Mouse (Mus musculus) midbrain, embryonic 10.5 days (tissue): ENCODE measurements around the gene Speer4e. TPM values are rescaled to one million over a fixed set of nuclear protein-coding genes. Genes with fewer than 3 reads are reported as not detected.
"Not testable (repeated sequence)": the region's sequence is repeated elsewhere in the genome, so short reads cannot be mapped to it uniquely, and the experiment has no call there.

Experiments
- DNase-seq: peaks from one replicate; pipeline ENCODE4 v3.0.0-alpha.2; 2017; ENCODE audit warnings: low spot score
- H3K27ac ChIP-seq: fragments of 300-500 bp; sonication (generic); replicated peaks from 2 replicates; pipeline ENCODE4 v1.5.1; 2016; ENCODE audit warnings: mild to moderate bottlenecking
- H3K27me3 ChIP-seq: fragments of 300-500 bp; sonication (generic); 2 replicates; pipeline ENCODE4 v1.6.1; 2016; ENCODE audit warnings: low read depth, mild to moderate bottlenecking; ENCODE audit not compliant: poor library complexity, severe bottlenecking
- H3K36me3 ChIP-seq: fragments of 300-500 bp; sonication (generic); 2 replicates; pipeline ENCODE4 v1.6.1; 2016; ENCODE audit warnings: mild to moderate bottlenecking, moderate library complexity
- H3K4me1 ChIP-seq: fragments of 300-500 bp; sonication (generic); 2 replicates; pipeline ENCODE4 v1.6.1; 2016
- H3K4me3 ChIP-seq: fragments of 300-500 bp; sonication (generic); 2 replicates; pipeline ENCODE4 v1.5.1; 2016; ENCODE audit warnings: mild to moderate bottlenecking, moderate library complexity
- H3K9me3 ChIP-seq: fragments of 300-500 bp; sonication (generic); replicated peaks from 2 replicates; pipeline ENCODE4 v1.6.1; 2016; ENCODE audit warnings: mild to moderate bottlenecking
- WGBS: fragments of 180-500 bp; shearing (Covaris S2); methylation state at CpG from one replicate; pipeline ENCODE4 v1.1.7; 2016; 5-methylcytosine and 5-hydroxymethylcytosine counted together
- polyA plus RNA-seq: library from polyadenylated mRNA; unstranded; fragments of >200 nt; fragmentation: Nextera tagmentation; extraction: Ambion mirVana; gene quantifications from 2 replicates; pipeline ENCODE4 v1.2.1, GENCODE M21; 2016

The Speer4e gene
- not detected in 2 replicates for polyA plus RNA-seq

GRCm38 (mm10) chr5:14938329-14938728 lies at the start of gene Speer4e:
TSS of gene Speer4e (minus strand) at chr5:14938429.
- not testable (repeated sequence) for H3K4me1 ChIP-seq, H3K36me3 ChIP-seq, H3K27me3 ChIP-seq, H3K4me3 ChIP-seq, DNase-seq, H3K27ac ChIP-seq
- peaks cover 27% of the 10 kb centered on the region for H3K9me3 ChIP-seq
- 57% methylated on average over 1 of the region's 1 CpGs for WGBS

GRCm38 (mm10) chr5:14986649-14987387 lies 48.6 kb upstream of the Speer4e start:
- not testable (repeated sequence) for H3K27ac ChIP-seq, H3K36me3 ChIP-seq, H3K4me1 ChIP-seq, H3K27me3 ChIP-seq, DNase-seq, H3K4me3 ChIP-seq
- WGBS: 45% methylated on average over 6 of the region's 6 CpGs
- H3K9me3 ChIP-seq: peaks cover 29% of the 10 kb centered on the region

- H3K4me3 ChIP-seq, H3K36me3 ChIP-seq, DNase-seq, H3K4me1 ChIP-seq, H3K27me3 ChIP-seq, H3K27ac ChIP-seq: not testable (repeated sequence)
- WGBS: 45% methylated on average over 1 of the region's 1 CpGs
- peaks cover 54% of the 10 kb centered on the region for H3K9me3 ChIP-seq
These were observed 40.6 kb upstream of the Speer4e start, which contains the start of gene Gm10354 for GRCm38 (mm10) chr5:14978835-14979234. TSS of gene Gm10354 (minus strand) at chr5:14978935.

- not testable (repeated sequence) for H3K4me3 ChIP-seq, H3K36me3 ChIP-seq, H3K27ac ChIP-seq, DNase-seq, H3K27me3 ChIP-seq, H3K4me1 ChIP-seq
- WGBS: 78% methylated on average over 4 of the region's 4 CpGs
- peaks cover 61% of the 10 kb centered on the region for H3K9me3 ChIP-seq
These were observed 39.1 kb upstream of the Speer4e start for GRCm38 (mm10) chr5:14977368-14977767.

GRCm38 (mm10) chr5:14975294-14975693 lies 37.1 kb upstream of the Speer4e start:
- H3K27ac ChIP-seq, H3K4me1 ChIP-seq, DNase-seq, H3K27me3 ChIP-seq, H3K4me3 ChIP-seq, H3K36me3 ChIP-seq: not testable (repeated sequence)
- H3K9me3 ChIP-seq: peaks cover 62% of the 10 kb centered on the region
- 77% methylated on average over 4 of the region's 4 CpGs for WGBS

- not testable (repeated sequence) for H3K4me1 ChIP-seq, H3K27ac ChIP-seq, H3K36me3 ChIP-seq, H3K4me3 ChIP-seq, H3K27me3 ChIP-seq, DNase-seq
- H3K9me3 ChIP-seq: peaks cover 43% of the 10 kb centered on the region
- 80% methylated on average over 3 of the region's 3 CpGs for WGBS
These were observed 34.6 kb upstream of the Speer4e start for GRCm38 (mm10) chr5:14972841-14973240.

GRCm38 (mm10) chr5:14963821-14964220 lies 25.6 kb upstream of the Speer4e start:
- not testable (repeated sequence) for H3K27me3 ChIP-seq, DNase-seq
- WGBS: 85% methylated on average over 13 of the region's 13 CpGs

GRCm38 (mm10) chr5:14961502-14961901 lies 23.3 kb upstream of the Speer4e start:
- peaks cover 41% of the 10 kb centered on the region for H3K9me3 ChIP-seq
- H3K27me3 ChIP-seq, H3K27ac ChIP-seq, DNase-seq, H3K4me1 ChIP-seq, H3K4me3 ChIP-seq, H3K36me3 ChIP-seq: not testable (repeated sequence)
- WGBS: 81% methylated on average over 4 of the region's 4 CpGs

More at GRCm38 (mm10) chr5:14963821-14964220, 25.6 kb upstream of the Speer4e start:
- not testable (repeated sequence) for H3K36me3 ChIP-seq, H3K4me3 ChIP-seq, H3K27ac ChIP-seq, H3K4me1 ChIP-seq
- H3K9me3 ChIP-seq: peaks cover 34% of the 10 kb centered on the region

GRCm38 (mm10) chr5:14955928-14956706 lies 17.9 kb upstream of the Speer4e start:
- H3K27me3 ChIP-seq, H3K4me3 ChIP-seq, DNase-seq, H3K4me1 ChIP-seq, H3K36me3 ChIP-seq, H3K27ac ChIP-seq: not testable (repeated sequence)
- 97% methylated on average over 1 of the region's 1 CpGs for WGBS
- peaks cover 56% of the 10 kb centered on the region for H3K9me3 ChIP-seq

- peaks cover 51% of the 10 kb centered on the region for H3K9me3 ChIP-seq
- H3K4me1 ChIP-seq, H3K36me3 ChIP-seq, H3K27ac ChIP-seq, DNase-seq, H3K27me3 ChIP-seq, H3K4me3 ChIP-seq: not testable (repeated sequence)
These were observed 15.4 kb upstream of the Speer4e start for GRCm38 (mm10) chr5:14953587-14953986.

GRCm38 (mm10) chr5:14952749-14953148 lies 14.5 kb upstream of the Speer4e start:
- not testable (repeated sequence) for H3K4me3 ChIP-seq, H3K27me3 ChIP-seq, H3K4me1 ChIP-seq, H3K27ac ChIP-seq, DNase-seq, H3K36me3 ChIP-seq
- WGBS: 67% methylated on average over 3 of the region's 3 CpGs
- peaks cover 54% of the 10 kb centered on the region for H3K9me3 ChIP-seq

- H3K27me3 ChIP-seq, H3K4me1 ChIP-seq, H3K27ac ChIP-seq, H3K36me3 ChIP-seq, DNase-seq, H3K4me3 ChIP-seq: not testable (repeated sequence)
- 69% methylated on average over 7 of the region's 7 CpGs for WGBS
- H3K9me3 ChIP-seq: peaks cover 56% of the 10 kb centered on the region
These were observed 13.6 kb upstream of the Speer4e start for GRCm38 (mm10) chr5:14951822-14952221.
